Mouse (Mus musculus): Measurements from ENCODE around the gene Aldh1a1. TPM values are rescaled to one million over a fixed set of nuclear protein-coding genes. Genes with fewer than 3 reads are reported as not detected.

Aldh1a1 gene
- 5.0 and 12.9 TPM in 2 replicates for polyA plus RNA-seq (2015; fragmentation: Nextera tagmentation; extraction: Ambion mirVana)

DNA sequence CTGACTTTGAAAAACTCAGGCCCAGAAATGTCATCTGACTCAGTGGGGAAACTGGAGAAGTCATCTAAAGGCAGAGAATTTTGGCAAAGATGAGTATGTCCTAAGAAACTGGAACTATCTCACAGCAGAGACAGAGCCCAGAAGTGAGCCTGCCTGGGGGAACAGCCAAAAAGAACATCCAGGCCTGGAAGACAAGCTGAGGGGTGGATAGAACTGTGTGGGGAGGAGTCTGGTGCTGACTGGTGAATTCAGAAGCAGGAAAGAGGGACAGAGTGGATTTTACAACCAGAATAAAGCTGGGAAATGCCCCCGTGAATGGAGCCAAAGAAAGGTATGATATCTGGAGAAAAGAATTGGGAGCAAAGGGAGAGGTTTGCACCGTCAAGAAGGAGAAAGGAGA is at the start of gene Aldh1a1:
Aldh1a1 (plus strand) TSS at position 225 of the 400 bp plus-strand sequence.
- H3K9ac ChIP-seq (replicated peaks), result no peak within 1 kb of the TSS
- no peak for ATAC-seq (ENCODE audit: low FRiP score)
- no peak within 1 kb of the TSS for H3K4me3 ChIP-seq (replicated peaks)
- no peak within 1 kb of the TSS for H3K27ac ChIP-seq (replicated peaks)
- H3K9me3 ChIP-seq (replicated peaks), result no peaks in the 10 kb centered on the region
- no peaks in the 10 kb centered on the region for H3K36me3 ChIP-seq
- no peaks in the 10 kb centered on the region for H3K27me3 ChIP-seq (replicated peaks)
- H3K4me2 ChIP-seq, result no peak within 1 kb of the TSS
- H3K4me1 ChIP-seq, result no peaks in the 10 kb centered on the region
- 63% methylated on average over 2 of the region's 2 CpGs for WGBS

DNA sequence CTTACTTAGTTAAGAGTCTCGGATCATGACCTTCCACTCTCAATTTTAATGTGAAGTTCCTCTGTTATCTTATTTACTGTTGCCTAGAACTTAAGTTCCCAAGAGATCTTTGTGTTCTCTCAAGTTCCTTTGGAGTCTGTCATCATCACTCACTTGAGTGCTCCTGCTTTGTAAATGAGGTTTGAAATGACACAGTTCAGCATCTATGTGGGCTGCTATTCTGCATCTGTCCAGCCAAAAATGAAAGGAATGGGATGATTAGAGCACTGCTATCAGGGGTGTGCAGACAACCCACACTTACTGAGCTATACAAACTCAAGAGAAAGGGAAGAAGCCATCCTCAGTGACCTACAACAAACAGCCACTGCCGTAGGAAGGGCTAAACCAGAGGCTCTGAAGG is 44.7 kb upstream of the Aldh1a1 start:
- Histone ChIP-seq H3K4me1 (no peaks in the 10 kb centered on the region), H3K4me2 (no peak overlapping the region), H3K9ac (replicated peaks) (no peak overlapping the region), H3K9me3 (replicated peaks) (no peaks in the 10 kb centered on the region), H3K4me3 (replicated peaks) (no peak overlapping the region), H3K27ac (replicated peaks) (no peak overlapping the region), H3K27me3 (replicated peaks) (no peaks in the 10 kb centered on the region), H3K36me3 (no peaks in the 10 kb centered on the region)
- no peak for ATAC-seq (ENCODE audit: low FRiP score)
- 90% methylated on average over 2 of the region's 2 CpGs for WGBS

GRCm38 (mm10) chr19:20449546-20449945 is 43.0 kb upstream of the Aldh1a1 start:
- no peaks in the 10 kb centered on the region for H3K36me3 ChIP-seq
- H3K27ac ChIP-seq (replicated peaks), result no peak overlapping the region
- ATAC-seq (ENCODE audit: low FRiP score), result peak; percentile 69; the same call in 1 of the 2 replicates

DNA sequence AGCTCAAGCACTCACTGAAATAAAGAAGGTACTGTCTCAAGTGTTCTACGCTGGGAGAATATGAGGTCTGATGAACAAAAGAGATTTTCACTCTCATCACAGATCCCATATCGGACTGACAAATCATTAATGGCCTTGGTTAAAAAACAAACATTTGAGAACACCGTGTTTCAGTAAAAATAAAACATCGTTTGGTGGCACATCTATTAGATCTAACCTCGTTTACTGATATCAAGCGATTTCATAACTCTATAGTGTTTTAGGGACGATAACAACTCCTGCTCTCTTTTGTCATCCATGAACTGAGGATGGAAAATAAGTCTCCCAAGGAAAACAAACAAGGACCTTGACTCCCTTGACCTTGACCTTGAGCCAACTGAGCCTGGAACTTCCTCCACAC is 41.5 kb upstream of the Aldh1a1 start:
- 90% methylated on average over 7 of the region's 7 CpGs for WGBS
- Histone ChIP-seq H3K4me2 (no peak overlapping the region), H3K9me3 (replicated peaks) (no peaks in the 10 kb centered on the region), H3K27ac (replicated peaks) (no peak overlapping the region), H3K4me3 (replicated peaks) (no peak overlapping the region), H3K27me3 (replicated peaks) (no peaks in the 10 kb centered on the region), H3K4me1 (no peaks in the 10 kb centered on the region), H3K9ac (replicated peaks) (no peak overlapping the region), H3K36me3 (no peaks in the 10 kb centered on the region)
- no peak for ATAC-seq (ENCODE audit: low FRiP score)

More at GRCm38 (mm10) chr19:20449546-20449945, 43.0 kb upstream of the Aldh1a1 start:
- no peak overlapping the region for H3K9ac ChIP-seq (replicated peaks)
- no peak overlapping the region for H3K4me3 ChIP-seq (replicated peaks)
- no peaks in the 10 kb centered on the region for H3K27me3 ChIP-seq (replicated peaks)
- no peaks in the 10 kb centered on the region for H3K4me1 ChIP-seq
- H3K4me2 ChIP-seq, result no peak overlapping the region
- no peaks in the 10 kb centered on the region for H3K9me3 ChIP-seq (replicated peaks)

- Histone ChIP-seq H3K4me3 (replicated peaks) (no peak overlapping the region), H3K4me1 (no peaks in the 10 kb centered on the region), H3K9me3 (replicated peaks) (no peaks in the 10 kb centered on the region), H3K4me2 (no peak overlapping the region), H3K27me3 (replicated peaks) (no peaks in the 10 kb centered on the region), H3K9ac (replicated peaks) (no peak overlapping the region), H3K27ac (replicated peaks) (no peak overlapping the region), H3K36me3 (no peaks in the 10 kb centered on the region)
- ATAC-seq (ENCODE audit: low FRiP score), result no peak
- WGBS, result 65% methylated on average over 1 of the region's 1 CpGs
Measured at GRCm38 (mm10) chr19:20484497-20484896, 8.0 kb upstream of the Aldh1a1 start.

- ATAC-seq (ENCODE audit: low FRiP score), result no peak
- H3K36me3 ChIP-seq, result no peaks in the 10 kb centered on the region
- no peak overlapping the region for H3K9ac ChIP-seq (replicated peaks)
- H3K4me3 ChIP-seq (replicated peaks), result no peak overlapping the region
- no peak overlapping the region for H3K4me2 ChIP-seq
- 64% methylated on average over 4 of the region's 4 CpGs for WGBS
- H3K27ac ChIP-seq (replicated peaks), result no peak overlapping the region
- H3K27me3 ChIP-seq (replicated peaks), result no peaks in the 10 kb centered on the region
- no peaks in the 10 kb centered on the region for H3K9me3 ChIP-seq (replicated peaks)
- H3K4me1 ChIP-seq, result no peaks in the 10 kb centered on the region
Measured at GRCm38 (mm10) chr19:20491950-20492349, 565 bp upstream of the Aldh1a1 start.

DNA sequence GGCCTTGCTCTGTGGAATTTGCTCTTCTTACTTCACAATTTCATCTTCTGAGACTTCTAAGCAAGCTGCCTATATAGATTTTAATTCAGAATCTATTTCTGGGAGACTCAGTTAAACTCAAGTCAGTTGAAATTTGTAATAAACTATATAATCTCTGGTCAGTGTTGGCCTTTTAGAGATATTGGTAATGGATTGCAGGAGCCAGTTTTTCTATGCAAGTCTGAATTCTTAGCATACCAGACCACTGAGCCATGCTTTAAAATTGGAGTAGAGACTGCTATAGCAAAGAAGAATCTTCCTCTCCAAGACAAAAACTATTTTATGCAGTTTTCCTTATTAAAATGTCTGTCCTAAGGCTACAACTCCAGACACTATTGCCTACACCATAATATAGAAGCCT is 4.0 kb downstream of the Aldh1a1 start:
- Histone ChIP-seq H3K9me3 (replicated peaks) (no peaks in the 10 kb centered on the region), H3K27ac (replicated peaks) (no peak overlapping the region), H3K27me3 (replicated peaks) (no peaks in the 10 kb centered on the region), H3K4me2 (no peak overlapping the region), H3K4me3 (replicated peaks) (no peak overlapping the region), H3K9ac (replicated peaks) (no peak overlapping the region), H3K36me3 (no peaks in the 10 kb centered on the region), H3K4me1 (no peaks in the 10 kb centered on the region)
- no peak for ATAC-seq (ENCODE audit: low FRiP score)

- no peak overlapping the region for H3K4me2 ChIP-seq
- no peak overlapping the region for H3K27ac ChIP-seq (replicated peaks)
- no peaks in the 10 kb centered on the region for H3K36me3 ChIP-seq
- no peaks in the 10 kb centered on the region for H3K27me3 ChIP-seq (replicated peaks)
- ATAC-seq (ENCODE audit: low FRiP score), result no peak
- H3K4me3 ChIP-seq (replicated peaks), result no peak overlapping the region
- no peak overlapping the region for H3K9ac ChIP-seq (replicated peaks)
- H3K9me3 ChIP-seq (replicated peaks), result no peaks in the 10 kb centered on the region
- no peaks in the 10 kb centered on the region for H3K4me1 ChIP-seq
Measured at GRCm38 (mm10) chr19:20505359-20505758, 12.8 kb downstream of the Aldh1a1 start.

- H3K4me3 ChIP-seq (replicated peaks), result no peak overlapping the region
- H3K4me1 ChIP-seq, result no peaks in the 10 kb centered on the region
- no peak overlapping the region for H3K9ac ChIP-seq (replicated peaks)
- H3K9me3 ChIP-seq (replicated peaks), result no peaks in the 10 kb centered on the region
- H3K27ac ChIP-seq (replicated peaks), result no peak overlapping the region
- H3K27me3 ChIP-seq (replicated peaks), result no peaks in the 10 kb centered on the region
- no peaks in the 10 kb centered on the region for H3K36me3 ChIP-seq
- H3K4me2 ChIP-seq, result no peak overlapping the region
- WGBS, result 12% methylated on average over 9 of the region's 9 CpGs
- ATAC-seq (ENCODE audit: low FRiP score), result no peak
Measured at GRCm38 (mm10) chr19:20506936-20507615, 14.6 kb downstream of the Aldh1a1 start.

GRCm38 (mm10) chr19:20508609-20509008 is 16.1 kb downstream of the Aldh1a1 start:
- H3K4me2 ChIP-seq, result no peak overlapping the region
- H3K9me3 ChIP-seq (replicated peaks), result no peaks in the 10 kb centered on the region
- H3K4me3 ChIP-seq (replicated peaks), result no peak overlapping the region
- 35% methylated on average over 4 of the region's 4 CpGs for WGBS
- no peaks in the 10 kb centered on the region for H3K36me3 ChIP-seq
- H3K27me3 ChIP-seq (replicated peaks), result no peaks in the 10 kb centered on the region
- ATAC-seq (ENCODE audit: low FRiP score), result no peak
- H3K9ac ChIP-seq (replicated peaks), result no peak overlapping the region
- H3K27ac ChIP-seq (replicated peaks), result no peak overlapping the region
- no peaks in the 10 kb centered on the region for H3K4me1 ChIP-seq

DNA sequence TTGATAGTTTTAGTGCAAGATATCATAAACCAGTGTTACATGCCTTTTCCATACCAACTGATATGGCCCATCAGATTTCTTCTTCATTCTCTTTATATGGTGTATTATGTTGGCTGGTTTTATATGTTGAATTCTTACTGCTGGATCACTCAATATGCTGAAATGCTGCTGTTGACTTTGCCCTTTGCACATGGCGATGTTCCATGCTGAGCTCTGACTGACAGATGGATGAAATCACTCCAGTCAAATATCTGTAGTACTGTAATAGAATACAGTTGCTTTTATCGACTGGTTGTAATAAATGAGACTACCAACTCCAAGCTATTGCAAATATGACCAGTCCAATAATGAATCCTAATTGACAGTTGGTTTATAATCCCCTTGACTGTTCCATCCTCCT is 19.5 kb downstream of the Aldh1a1 start:
- Histone ChIP-seq H3K27me3 (replicated peaks) (no peaks in the 10 kb centered on the region), H3K9me3 (replicated peaks) (no peaks in the 10 kb centered on the region), H3K4me2 (no peak overlapping the region), H3K4me3 (replicated peaks) (no peak overlapping the region), H3K36me3 (no peaks in the 10 kb centered on the region), H3K4me1 (no peaks in the 10 kb centered on the region), H3K27ac (replicated peaks) (no peak overlapping the region), H3K9ac (replicated peaks) (no peak overlapping the region)
- 96% methylated on average over 2 of the region's 2 CpGs for WGBS
- no peak for ATAC-seq (ENCODE audit: low FRiP score)

- ATAC-seq (ENCODE audit: low FRiP score), result no peak
- no peaks in the 10 kb centered on the region for H3K27me3 ChIP-seq (replicated peaks)
- 90% methylated on average over 2 of the region's 2 CpGs for WGBS
Measured at GRCm38 (mm10) chr19:20513181-20513580, 20.7 kb downstream of the Aldh1a1 start.

More at GRCm38 (mm10) chr19:20513181-20513580, 20.7 kb downstream of the Aldh1a1 start:
- no peak overlapping the region for H3K9ac ChIP-seq (replicated peaks)
- H3K4me3 ChIP-seq (replicated peaks), result no peak overlapping the region
- H3K27ac ChIP-seq (replicated peaks), result no peak overlapping the region
- H3K36me3 ChIP-seq, result no peaks in the 10 kb centered on the region
- H3K9me3 ChIP-seq (replicated peaks), result no peaks in the 10 kb centered on the region
- no peaks in the 10 kb centered on the region for H3K4me1 ChIP-seq
- H3K4me2 ChIP-seq, result no peak overlapping the region

Data from neural tube, embryonic 15.5 days (tissue).